Mouse (Mus musculus): Measurements from ENCODE around the gene Alkbh5.

- TF ChIP-seq CTCF (IDR thresholded peaks at IDR 0.05; ENCODE audit: low read depth) (no peak), EP300 (IDR thresholded peaks at IDR 0.05; ENCODE audit: low read depth) (no peak)
These were observed 26.7 kb upstream of the Alkbh5 start for GRCm38 (mm10) chr11:60509500-60509899.
